Mouse (Mus musculus): ENCODE measurements around the gene Mob3a.

Gene Mob3a

DNA sequence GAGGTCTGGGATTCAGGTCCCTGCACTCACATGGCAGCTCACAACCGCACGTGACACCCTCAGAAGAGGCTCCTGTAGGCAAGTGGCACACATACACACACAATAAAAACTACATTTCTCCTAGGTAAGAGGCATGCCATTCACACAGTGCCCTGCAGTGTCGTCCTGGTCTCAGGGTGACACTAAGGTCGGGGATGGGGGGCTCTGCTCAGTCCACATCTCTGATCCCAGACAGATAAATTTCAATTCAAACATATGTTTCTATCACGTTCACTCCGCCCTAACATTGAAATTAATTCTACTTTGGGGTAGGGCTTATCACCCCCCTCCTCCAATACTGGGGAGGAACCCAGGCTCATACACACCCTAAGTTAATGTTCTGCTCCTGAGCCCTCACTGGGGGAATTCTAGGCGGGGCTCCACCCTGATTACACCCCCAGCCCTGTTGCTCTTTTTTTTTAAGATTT is 1.7 kb downstream of the Mob3a start:
- DNase-seq (ENCODE audit: low spot score), result no peak

DNA sequence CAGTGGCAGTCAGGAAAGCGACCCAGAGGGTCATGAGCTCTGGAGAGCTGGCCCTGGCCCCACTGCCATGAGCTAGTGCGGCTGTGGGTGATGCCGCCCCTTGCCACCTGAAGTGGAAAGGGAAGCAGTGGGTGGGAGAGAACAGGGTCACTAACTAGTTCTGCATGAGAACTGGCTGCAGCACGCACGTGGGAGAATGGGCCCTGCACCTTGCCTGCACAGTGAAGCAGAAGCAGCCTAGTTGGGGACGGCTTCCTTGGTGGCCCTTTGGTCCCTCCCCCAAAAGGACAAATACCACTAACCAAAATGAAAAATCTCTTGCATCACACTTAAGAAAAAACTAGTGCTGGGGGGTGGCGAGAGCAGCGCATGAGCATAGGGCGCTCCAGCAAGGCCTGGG is 3.2 kb downstream of the Mob3a start:
- DNase-seq (ENCODE audit: low spot score), result no peak

DNA sequence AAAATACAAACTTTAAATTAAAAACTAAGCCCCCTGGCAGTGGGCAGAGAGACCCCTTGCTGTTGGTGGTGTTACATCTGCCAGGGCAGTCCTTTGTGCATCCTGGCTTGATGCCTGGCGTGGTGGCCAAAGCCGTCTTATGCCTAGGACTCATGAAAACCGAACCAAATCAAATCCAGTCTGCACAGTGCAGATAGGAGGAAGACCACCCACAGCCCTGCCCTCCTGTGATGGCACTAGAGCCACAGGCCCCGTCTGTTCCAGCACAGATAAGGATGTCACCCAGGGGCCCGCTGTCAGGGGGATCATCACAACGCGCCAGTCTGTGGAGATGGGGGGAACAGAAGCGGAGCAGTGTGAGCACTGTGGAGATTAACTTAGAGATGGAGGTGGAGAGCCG is 4.0 kb downstream of the Mob3a start:
- no peak for DNase-seq (ENCODE audit: low spot score)

DNA sequence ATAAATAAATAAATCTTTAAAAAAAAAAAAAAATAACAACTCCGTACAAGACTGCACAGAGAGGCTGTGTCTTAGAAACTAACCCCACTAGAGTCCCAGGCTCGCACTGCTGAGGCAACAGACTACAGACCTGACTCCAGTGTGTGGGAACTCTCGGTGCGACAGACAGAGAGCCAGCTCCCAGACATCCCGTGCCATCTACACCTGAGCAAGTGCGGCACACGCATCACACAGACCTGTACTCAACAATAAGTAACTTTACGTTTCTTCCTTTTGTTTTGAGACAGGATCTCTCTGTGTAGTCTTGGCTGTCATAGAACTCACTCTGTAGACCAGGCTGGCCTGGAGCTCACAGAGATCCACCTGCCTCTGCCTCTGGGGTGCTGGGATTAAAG is 4.4 kb downstream of the Mob3a start:
- DNase-seq (ENCODE audit: low spot score), result no peak

DNA sequence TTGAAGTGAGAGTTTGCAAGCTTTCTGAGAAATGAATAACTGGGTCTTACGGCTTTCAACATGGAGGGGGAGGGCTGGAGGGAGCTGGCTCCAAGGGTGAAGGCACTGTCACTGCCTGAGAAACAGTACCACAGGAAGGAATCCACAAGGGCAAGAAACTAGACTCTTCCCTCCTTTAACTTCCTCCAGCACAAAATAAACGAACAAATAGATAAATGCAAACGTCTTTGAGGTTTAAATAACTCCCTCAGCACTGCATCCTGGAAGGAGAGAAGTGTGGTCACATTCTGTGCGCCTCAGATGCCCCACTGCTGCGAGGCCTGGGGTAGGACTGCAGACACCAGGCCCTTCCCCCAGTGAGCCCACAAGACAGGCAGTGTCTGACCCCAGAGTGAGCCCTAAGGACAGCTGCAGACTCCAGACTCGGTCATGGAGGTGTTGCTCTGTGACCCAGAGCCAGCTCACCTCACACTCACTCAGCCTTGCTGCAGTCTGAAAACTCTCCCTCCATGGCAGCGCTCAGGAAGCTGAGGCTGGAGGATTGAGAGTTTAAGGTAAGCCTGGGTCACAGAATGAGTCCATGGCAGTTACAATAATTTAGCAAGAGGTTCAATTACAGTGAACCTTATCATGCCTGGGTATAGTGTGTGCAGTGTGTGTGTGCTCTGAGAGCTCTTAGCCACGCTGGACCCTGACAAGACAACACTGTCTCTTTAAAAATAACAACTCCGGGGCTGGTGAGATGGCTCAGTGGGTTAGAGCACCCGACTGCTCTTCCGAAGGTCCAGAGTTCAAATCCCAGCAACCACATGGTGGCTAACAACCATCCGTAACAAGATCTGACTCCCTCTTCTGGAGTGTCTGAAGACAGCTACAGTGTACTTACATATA is 5.0 kb downstream of the Mob3a start:
- no peak for DNase-seq (ENCODE audit: low spot score)

DNA sequence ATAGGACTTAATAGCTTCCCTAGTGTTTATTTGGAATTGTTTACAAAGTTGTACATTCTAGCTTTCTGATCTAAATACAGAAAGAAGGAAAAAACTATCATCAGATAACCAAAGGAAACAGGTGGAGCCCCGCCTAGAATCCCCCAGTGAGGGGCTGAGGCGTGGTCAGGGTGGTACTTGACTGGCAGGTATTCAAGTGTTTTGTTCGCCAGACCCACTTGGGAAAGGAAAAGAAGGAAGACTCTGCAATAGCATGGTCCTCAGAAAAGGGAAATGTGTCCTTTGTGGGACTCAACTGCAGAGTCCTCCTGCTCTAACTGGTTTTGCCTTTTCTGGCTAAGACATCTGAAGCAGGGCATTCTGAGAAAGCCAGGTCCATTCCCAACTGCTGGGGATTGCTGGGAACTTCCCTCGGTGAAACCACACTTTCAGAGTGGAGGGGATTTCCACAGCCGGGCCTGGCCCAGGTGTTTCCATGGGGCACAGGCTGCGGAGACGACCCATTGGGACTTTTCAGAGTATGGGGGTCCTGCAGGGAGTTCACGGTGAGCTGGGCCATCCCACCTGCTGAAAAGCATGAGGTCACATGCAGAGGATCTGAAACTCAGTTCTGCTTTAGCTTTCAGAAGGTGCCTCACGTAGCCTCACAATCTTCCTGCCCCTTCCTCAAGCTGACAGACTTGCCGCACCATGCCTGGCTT is 5.8 kb downstream of the Mob3a start:
- DNase-seq (ENCODE audit: low spot score), result no peak

DNA sequence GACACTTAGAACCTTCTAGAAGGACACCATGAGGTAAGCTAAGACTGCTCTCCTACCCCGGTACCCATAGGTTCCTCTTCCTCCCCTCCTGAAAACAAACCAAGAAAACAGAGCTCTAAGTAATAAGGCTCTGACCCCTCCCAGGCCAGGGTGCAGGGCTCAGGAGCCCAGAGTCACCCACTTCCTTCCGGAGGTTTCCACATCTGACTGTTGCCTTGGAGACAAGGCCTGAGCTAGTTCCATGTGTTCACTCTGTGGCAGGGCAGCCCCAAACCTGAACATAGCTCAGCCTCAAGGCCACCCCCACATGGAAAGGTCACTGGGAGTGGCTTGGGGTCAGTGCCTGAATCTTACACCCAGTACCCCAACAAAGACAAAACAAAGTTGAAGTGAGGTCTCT is 6.6 kb downstream of the Mob3a start:
- DNase-seq (ENCODE audit: low spot score), result no peak

DNA sequence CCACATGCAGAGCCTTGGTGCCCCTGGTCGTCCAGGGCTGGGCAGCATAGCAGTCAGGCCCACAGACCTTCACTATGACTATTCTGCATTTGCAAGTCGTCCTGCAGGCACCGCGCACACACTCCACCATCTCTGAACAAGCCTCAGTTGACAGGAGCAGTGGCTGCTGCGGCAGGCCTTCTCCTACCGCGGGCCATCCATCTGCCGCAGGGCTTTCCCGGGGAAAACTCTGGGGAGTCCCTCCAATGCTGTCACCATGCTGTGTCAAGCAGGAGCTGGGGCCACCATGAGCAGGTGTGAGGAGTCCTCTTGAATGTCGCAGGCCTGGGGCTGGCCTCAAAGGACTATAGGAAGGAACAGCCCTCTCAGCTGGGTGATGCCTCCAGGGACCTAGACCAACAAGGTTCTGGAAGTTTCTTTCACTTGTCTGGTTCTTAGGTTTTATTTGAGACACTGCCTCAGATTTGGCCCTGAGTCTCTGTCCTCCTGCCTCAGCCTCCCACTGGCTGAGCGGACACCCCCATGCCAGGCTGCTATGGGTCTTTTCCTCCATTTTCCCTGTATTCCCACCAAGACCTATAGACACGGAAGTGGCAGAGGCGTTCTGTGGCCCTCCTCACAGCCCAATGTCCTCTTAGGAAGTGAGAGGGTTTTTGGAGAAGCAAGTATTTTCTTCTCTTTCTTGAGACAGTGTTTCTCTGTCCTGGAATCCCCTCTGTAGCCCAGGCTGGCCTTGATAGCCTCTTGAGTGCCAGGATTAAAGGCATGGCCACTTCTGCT is 7.4 kb downstream of the Mob3a start:
- no peak for DNase-seq (ENCODE audit: low spot score)

DNA sequence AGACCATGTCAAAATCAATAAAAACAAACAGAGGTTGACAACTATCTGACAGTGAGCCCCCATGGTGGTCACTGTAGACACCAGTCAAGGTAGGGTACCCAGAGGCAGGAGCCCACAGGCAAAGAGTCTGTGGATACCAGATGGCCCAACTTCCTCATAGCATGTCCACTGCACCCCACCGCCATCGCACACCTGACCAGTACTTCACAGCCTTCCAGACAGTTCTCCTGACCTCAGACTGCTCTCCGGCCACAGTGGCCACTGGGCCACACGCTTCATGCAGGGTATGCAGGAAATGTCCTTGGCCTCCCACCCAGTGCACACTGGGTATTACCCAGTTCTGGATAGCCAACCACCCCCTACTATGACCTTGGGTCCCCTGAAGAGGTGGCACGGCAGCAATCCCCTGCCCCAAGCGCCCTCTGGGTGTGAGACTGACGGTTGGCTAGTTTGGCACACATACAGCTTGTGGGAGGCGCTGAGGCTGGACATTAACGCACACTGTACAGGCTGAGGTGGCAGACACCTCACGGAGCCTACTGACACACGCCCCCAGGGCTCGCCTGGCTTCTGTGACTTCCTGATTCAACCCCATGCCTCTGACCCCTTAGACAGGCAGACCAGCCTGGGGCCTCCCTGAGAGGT is 8.3 kb downstream of the Mob3a start:
- DNase-seq (ENCODE audit: low spot score), result no peak

DNA sequence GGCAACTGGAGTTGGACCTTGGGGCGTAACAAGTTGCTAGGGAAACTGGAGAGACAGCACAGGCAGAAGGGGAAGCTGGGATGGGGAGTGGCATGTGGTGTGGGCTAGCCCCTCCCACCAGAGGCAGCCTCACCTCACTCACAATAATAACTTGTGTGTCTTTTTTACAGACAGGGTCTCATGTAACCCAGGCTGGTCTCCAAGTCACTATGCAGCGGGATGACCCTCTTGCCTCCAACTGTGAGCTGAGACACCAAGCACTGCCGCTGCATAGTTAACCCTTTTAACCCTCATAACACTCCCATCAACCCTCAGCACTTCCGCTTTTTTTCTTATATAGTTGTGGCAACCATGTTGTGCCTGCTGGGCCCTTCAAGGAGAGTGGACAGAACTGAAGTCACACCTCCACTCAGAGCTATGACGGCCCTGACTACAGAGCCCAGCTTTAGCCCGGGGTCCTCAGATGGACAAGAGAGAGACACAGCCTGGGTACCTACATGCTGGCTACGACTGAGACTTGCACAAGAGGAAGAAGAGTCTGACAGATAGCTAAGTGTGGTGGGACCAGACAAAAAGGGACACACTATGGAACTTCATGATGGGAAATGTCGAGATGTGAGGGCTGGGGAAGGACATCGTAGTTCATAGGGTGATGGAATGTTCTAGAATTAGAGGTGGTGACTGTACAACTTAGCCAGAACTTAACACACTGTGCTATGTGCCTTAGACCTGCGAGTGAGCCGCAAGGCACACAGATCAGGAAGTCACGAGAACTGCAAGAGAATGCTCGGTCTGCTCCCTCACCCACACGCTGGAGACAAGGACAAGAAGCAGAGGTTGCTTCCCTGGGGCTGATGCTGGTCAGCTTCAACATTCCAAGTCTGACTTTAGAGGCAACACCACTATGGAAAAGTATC is 9.3 kb downstream of the Mob3a start:
- DNase-seq (ENCODE audit: low spot score), result no peak

DNA sequence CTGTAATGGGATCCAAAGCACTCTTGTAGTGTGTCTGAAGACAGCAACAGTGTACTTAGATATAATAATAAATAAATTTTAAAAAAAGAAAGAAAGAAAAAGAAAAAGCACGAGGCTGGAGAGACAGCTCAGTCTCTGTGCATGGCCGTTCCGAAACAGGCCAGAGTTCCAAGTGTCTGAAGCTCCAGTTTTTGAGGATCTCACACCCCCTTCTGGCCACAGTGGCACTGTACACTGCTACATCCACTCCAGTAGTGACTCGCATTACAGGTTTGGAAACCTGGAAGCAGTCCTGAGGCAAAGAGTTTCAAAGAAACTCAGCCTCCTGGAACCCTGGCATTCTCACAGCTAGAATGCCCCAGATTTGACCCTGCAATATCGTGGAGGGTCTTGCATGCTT is 13.9 kb downstream of the Mob3a start:
- DNase-seq (ENCODE audit: low spot score), result no peak

DNA sequence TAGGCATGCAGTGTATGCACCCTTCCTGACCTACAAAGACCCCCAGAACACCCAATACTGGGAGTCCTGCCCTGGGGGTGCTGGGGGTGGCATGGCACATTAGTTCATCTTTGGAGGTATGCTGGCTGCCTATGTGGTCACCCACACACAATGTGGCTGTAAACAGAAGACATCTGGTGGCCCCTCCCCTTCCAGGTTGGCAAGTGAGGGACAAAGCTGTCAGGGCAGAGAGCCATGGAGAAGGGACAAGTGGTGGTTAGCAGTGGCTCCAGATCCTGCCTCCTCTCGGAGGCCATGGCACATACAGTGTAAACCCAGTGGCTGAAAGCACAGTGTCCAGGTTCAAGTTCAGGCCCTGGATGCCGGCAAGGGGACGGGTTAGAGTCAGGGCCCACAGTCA is 15.2 kb downstream of the Mob3a start:
- no peak for DNase-seq (ENCODE audit: low spot score)

DNA sequence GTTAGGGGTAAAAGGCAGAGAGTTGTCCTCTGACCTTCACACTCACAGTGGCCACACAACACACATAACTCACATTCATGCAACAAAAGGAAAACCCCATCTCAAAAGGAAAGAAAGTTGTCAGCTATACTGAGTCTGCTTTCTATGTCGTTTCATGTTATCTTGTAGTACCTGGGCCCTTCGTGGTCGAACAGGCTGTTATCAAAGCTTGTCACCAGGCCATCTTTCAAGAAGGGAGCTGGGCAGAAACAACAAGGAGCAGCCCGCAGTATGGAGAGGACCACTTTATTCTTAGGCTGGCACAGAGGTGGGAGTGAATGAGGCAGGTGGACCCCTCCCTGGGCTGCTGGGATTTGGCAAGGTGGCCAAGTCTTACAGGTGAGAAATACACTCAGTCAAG is 16.8 kb downstream of the Mob3a start:
- DNase-seq (ENCODE audit: low spot score), result no peak

DNA sequence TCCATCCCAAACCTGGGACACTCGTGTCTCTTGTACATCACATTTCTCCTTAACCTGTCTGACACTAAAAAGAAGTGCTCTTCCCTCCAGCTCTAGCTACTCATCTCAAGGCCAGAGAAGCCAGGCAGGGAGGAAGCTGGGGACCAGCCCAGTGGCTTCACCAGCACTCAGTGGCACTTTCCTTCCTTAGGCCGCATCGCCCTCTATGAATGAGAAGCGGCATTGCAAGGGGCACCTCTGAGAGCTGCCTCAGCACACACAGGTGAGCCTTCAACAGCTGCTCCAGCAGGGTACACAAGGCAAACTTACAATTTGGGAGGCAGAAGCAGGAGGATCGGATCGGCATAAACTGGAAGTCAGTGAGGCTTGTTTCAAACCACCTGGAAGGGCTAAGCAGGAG is 17.6 kb downstream of the Mob3a start:
- DNase-seq (ENCODE audit: low spot score), result no peak

DNA sequence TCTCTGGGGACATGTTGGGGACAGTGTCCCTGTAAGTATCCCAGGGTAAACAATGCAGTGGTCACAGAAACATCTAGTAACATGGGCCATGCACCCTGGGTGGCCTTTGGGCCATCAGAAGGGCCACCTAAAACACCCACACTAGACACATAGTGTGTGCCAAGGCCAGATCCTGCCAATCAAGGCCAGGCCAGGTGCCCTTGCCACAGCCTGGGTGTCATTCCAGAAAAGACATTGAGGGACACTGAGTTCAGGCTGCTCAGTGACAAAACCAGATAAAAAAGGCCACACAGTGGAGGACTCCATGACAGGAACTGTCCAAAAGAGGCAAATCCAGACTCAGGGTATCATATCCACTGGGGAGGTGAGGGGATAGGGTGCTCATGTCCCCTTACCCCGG is 18.1 kb downstream of the Mob3a start:
- DNase-seq (ENCODE audit: low spot score), result no peak

DNA sequence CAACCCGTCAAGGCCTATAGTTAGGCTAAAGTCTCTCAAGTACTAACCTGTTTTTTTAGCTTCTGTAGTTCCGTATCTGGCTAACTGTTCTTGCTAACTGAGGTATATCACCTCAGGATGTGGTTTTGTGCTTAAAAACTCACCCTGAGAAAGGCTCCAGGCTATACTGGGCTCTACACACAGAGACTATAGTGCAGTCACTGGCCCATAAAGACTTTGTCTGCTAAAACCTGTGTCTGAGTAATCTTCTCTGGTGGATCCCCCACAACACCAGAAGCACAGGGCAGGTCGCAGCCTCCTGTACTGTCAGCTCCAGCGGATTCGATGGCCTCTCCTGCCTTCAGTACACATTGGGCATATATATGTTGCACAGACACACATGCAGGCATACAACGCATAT is 19.8 kb downstream of the Mob3a start:
- no peak for DNase-seq (ENCODE audit: low spot score)

DNA sequence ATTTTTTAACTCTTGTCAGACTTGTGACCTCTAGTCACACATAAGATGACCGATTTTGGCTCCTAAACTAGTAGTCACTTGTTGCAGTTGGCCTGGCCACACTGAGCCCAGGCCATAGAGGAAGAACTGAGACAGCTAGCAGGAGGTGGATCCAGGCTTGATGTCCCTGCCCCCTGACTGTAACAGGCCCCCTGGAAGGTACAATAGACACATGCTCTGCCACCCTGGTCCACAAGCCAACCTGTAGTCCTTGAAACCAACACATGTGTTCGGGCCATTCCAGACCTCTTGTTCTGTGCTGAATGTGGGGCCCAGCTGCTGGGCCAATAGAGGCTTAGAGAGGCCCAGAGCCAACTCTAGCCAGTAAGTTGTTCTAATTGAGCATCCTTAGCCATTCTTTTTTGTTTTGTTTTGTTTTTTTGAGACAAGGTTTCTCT is 21.5 kb downstream of the Mob3a start:
- no peak for DNase-seq (ENCODE audit: low spot score)

DNA sequence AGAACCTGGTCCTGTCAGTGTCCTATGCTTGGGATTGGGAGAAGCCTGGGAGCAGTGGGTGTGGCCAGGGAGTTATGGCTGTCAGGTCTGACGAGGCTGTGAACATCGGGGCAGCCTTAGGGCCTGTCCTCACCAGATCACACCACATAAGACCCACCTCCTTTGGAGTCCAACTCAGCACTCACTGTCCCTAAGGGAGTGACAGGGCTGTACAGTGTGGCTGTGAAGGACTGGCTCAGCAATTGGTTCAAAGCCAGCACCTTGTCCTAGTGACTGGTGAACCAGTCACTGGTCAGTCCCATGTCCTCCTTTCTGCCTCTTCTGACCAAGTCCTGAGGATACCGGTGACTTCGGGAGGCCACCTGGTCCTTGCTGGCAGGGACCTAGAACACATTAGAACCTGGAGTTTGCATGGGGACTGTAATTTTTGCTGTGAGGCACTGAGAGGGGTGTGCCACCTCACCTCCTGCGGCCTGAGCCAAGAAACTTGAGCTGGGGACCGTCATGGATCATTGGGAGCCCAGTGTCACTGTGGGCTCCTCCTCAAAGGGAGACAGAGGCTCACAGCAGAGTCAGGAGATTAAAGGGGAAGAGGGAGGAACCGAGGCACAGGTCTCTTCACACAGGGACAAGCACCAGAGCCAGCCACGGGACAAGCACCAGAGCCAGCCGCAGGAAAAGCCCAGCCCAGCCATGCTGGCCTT is 22.1 kb downstream of the Mob3a start:
- DNase-seq (ENCODE audit: low spot score), result no peak

DNA sequence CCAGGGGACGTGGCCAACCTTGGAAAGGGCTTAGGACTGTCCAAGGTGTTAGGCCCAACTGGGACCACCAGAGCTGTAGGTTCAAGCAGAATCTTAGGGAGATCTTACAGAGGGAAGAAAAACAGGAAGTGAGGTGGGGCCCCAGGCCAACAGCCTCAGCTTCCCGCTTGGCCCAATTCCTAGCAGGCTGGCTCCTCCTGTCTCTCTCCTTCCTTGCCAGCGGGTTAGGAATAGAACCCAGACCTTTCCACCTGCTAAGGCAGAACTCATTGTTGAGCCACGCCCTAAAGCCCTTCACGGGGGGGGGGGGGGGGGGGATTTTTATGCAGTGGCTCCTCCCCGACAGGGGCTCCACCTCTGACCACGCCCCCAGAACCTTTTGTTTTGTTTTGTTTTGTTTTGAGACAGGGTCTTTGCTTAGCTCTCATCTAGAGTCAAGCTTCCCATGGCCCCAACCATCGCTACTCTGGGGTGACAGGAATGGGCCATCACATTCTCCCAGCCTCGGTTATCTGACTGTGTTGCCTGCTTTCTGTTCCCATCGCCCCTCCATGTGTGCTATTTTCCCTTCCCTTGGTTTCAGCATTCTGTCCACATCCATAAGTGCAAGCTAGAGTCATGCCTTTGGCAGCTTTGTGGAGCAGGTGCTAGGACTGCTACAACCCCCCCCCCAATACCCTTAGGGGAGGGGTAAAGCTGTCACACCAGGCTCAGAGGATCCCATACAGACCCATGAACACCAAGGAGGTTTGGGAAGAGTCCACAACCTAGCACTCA is 23.0 kb downstream of the Mob3a start:
- DNase-seq (ENCODE audit: low spot score), result no peak

Measured in ovary, postnatal 10 days (tissue).